Mouse (Mus musculus): ENCODE measurements around the gene Ncam2.

- TF ChIP-seq MAFK (IDR thresholded peaks at IDR 0.05; ENCODE audit: insufficient read depth, low read depth, low read length) (no peak), ZC3H11A (IDR thresholded peaks at IDR 0.05; ENCODE audit: borderline replicate concordance, low read depth, low read length) (no peak), HCFC1 (IDR thresholded peaks at IDR 0.05; ENCODE audit: borderline replicate concordance, insufficient read depth, low read length) (no peak), CHD2 (IDR thresholded peaks at IDR 0.05; ENCODE audit: low read depth, low read length) (no peak), ZNF384 (IDR thresholded peaks at IDR 0.05; ENCODE audit: low read depth, low read length) (no peak)
These were observed 23.8 kb downstream of the Ncam2 start for GRCm38 (mm10) chr16:81224253-81224652.

All from ES-E14 (cell line).